Mouse (Mus musculus) heart, postnatal 0 days (tissue): ENCODE measurements at regions not wholly inside any gene's neighbourhood (a gene's known extent, or its start where the extent isn't known, plus 50 kb on each side); places are given as distances from the start of the nearest gene placed in this dataset.

ENCODE experiments used
- CTCF ChIP-seq: IDR thresholded peaks from 2 replicates; pipeline ENCODE4 v1.5.1; 2016; ENCODE audit warnings: antibody characterized with exemption, control low read depth, low read depth
- EP300 ChIP-seq: IDR thresholded peaks from 2 replicates; pipeline ENCODE4 v1.6.1; 2016; ENCODE audit warnings: antibody characterized with exemption, low read depth

- no peak for TF ChIP-seq CTCF
- TF ChIP-seq EP300, result no peak
Measured at GRCm38 (mm10) chr11:114511994-114512393, 156.3 kb upstream of the Rpl38 start.
